Mouse (Mus musculus): ENCODE data around the gene Dennd4a.

Gene Dennd4a

DNA sequence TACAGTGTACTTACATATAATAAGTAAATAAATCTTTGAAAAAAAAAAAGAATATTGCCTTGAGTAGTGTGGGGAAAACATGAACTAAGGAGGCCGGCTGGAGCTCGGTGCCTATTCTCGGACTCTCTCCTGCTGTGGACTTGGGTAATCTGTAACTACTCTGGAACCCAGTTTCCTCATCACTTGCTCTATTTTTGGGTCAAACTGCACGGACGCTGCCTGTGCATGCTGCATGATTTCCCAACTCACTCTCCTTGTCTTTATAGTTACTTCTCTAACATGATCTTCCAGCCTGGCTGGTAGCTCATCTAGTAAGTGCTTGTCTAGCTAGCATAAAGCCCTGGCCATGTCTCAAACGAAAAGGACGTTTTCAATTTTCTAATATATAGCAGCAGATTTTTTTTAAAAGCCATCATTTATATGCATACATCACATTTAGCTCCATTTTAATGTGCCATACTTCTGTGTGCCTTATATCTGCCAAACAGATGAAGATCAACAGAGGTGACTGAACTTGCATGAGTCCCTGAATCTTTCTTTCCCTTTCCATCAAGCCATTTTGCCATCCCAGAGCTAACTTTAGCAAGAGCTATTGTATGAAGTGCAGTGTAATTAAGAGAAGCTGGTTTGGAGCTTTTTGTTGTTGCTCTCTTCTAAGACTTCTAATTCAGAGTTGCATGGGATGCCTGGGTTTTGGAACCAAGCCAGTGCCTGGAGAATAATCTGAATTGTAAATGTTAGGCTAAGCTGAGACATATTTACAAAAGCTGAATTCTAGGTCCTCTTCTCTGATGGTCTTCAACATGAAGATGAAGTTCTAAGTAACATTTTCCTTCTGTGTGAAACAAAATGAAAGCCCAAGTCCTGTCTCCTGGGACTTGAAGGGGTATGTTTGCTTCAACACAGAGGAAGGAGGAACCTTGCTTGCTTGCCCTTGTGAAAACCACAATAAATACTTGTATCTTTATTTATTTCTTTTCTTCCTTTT lies 20.2 kb upstream of the Dennd4a start:
- peak; percentile 26 for DNase-seq

GRCm38 (mm10) chr9:64791676-64792075 lies 19.5 kb upstream of the Dennd4a start:
- DNase-seq, result no peak

DNA sequence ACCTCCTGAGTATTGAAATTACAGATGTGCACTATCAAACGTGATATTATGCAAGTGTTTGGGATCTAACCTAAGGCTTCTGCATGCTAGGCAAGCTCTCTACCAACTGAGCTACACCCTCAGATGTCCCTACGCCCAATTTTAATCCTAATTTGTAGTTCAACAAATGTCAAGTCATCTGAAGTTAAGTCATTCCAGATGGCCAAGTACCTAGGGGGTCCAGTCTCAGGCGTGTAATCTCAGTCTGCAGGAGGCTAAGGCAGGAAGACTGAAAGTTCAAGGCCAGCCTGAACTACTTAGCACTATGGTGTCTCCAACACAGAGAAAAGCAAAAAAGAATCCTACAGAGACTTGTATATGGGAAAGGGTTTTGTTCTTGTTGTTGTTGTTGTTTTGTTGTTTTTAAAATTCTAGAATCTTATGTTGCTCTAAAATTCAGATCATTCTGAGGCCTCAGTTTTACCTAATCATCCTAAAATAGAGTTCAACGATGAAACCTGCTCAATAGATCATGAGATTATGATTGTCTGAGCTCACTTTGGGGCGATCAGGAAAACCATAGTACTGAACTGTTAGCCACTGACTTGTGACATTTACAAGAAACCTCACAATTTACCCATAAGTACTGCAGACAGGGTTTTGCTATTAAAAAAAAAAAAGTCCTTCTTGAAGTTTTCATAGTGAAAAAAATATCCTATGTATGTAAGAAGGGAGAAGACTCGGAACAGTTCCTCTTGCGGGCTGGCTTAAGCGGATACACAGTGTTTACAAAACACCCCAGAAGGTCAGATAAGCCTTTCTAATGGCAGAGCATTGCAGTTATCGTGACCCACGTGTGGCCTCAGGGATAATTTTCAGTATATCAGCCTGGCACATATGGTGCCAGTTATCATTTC lies 18.5 kb upstream of the Dennd4a start:
- DNase-seq, result no peak

GRCm38 (mm10) chr9:64793275-64793590 lies 17.9 kb upstream of the Dennd4a start:
- no peak for DNase-seq

DNA sequence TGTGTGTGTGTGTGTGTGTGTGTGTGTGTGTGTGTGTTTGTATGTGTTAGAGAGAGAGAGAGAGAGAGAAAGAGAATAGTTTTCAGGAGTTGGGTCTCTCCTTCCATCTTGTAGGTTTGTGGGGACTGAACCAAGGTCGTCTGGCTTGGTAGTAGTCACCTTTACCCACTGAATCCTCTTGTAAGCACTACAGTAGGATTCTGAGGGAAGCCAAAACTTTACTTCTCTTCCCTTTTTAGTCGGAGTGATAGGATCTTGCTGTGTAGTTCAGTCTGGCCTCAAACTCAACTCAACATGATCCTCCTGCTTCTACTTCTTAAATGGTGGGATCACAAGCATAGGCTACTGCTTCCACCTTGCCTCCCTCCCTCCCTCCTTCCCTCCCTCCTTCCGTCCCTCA lies 17.3 kb upstream of the Dennd4a start:
- no peak for DNase-seq

DNA sequence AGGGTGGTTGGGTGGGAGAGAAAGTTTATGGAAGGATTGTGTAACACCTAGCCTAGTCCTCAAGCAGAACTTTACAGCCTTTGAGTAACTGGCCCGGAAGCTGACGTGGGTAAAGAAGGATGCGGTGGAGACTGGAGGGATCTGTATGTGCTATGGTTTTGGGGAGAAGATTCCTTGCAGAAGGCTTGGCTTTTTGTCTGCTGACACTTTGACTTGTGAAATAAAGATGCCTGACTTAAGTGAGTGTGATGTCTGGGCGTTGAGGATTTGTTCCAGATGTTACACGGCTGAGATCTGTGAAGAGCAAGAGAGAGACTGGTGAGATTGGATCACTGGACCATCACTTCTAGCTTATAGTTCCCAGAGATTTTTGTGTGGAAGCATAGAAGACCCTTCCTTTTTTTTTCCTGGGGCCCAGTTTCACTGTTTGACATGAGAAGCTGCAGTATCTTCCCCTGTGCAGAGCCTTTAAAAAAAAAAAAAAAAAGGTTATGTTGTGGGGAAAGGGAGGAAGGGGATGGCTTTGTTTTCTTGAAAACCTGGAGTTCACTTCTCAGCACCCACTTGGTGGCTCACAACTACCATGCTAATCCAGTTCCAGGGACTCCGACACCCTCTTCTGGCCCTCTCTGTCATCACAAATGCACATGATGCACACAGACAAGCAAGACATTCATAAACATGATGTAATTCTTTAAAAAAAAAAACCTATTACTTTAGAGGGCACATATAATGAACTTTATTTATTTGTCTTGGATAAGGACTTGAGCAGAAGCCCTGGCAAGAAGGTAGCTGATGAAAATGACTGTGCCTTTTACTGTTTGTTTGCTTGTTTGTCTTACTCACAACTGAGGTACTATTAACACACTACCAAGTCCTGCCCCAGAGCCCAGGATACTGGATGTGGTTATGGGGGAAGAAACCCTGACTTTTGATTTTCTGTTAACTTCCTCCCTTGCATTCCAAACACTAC lies 16.4 kb upstream of the Dennd4a start:
- DNase-seq, result no peak

- no peak for DNase-seq
Observed at GRCm38 (mm10) chr9:64795846-64796615, 15.1 kb upstream of the Dennd4a start.

- no peak for DNase-seq
Observed at GRCm38 (mm10) chr9:64797392-64797791, 13.7 kb upstream of the Dennd4a start.

- DNase-seq, result no peak
Observed at GRCm38 (mm10) chr9:64798099-64798498, 13.0 kb upstream of the Dennd4a start.

DNA sequence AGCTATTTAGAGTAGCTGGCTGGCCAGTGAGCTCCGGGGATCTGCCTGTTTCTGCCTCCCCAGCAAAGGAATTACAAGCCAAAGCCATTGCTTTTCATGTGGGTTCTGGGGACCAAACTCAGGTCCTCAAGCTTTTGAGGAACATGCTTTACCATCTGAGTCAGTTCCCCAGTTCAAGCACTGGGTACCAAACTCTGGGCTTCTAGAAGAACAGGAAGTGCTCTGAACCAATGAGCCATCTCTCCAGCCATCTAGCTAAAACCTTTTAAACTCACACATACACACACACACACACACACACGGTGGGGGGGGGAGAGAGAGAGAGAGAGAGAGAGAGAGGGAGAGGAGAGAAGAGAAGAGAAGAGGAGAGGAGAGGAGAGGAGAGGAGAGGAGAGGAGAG lies 12.3 kb upstream of the Dennd4a start:
- DNase-seq, result no peak

DNA sequence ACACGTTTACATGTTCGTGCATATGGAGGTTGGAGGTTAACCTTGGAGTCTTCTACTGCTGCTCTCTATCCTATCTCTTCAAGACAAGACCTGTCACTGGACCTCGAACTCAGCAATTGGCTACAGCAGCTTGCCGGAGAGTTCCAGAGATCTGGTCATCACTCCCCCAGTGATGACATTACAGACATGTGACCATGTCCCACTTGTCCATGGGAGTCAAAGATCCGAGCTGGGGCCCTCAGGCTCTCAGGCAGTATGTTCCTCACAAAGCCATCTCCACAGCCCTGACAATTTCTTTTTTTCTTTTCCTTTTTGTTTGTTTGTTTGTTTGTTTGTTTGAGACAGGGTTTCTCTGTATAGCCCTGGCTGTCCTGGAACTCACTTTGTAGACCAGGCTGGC lies 11.6 kb upstream of the Dennd4a start:
- no peak for DNase-seq

DNA sequence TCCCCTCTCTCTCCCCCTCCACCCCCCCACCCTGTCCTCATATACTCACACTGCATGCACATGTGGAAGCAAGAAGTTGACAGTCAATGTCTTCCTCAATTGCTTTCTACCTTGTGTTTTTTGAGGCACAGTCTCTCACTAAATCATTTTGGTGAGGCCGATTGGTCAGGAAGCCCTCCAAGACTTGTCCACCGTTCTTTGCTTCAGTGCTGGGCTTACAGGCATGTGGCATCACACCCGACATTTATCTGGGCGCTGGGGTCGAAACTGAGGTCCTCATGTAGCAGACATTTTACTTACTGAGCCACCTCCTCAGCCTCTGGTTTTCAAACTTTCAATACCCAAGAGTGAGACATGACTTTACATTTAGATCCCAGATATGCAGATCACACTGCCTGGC lies 8.6 kb upstream of the Dennd4a start:
- no peak for DNase-seq

DNA sequence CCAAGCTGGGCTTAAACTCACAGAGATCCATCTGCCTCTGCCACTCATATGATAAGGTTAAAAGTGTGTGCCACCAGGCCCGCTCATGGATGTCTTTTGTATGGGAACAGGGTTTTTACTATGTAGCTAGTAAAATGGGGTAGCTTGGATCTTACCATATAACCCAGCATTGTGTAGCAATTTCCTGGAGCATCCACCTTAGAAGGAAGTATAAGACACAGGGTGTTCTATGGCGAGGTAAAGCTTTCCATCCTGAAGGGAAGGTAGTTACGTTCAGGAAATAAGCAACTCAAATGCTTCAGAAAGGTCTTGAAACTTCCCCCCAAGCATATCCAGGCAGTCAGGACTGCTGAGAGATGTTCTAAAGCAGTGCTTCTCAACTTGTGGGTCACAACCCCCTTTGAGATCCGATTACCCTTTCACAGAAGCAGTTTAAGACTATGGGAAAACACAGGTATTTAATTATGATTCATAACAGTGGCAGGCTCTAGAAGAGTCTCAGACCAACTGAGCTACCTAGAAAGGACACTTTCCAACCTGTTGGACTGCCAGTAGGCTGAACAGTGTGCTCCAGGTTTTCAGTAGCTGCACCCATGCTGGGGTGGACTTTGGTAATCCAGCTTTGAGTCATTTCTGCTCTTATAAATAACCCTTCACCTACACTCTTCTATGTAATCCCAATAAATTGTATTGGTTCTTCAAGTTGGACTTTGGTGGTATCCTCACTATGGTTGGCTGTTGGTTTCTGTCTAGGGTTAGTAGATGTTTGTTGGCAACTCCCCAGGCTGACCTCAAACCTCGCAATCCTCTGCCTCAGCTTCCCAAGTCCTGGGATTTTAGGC lies 7.5 kb upstream of the Dennd4a start:
- no peak for DNase-seq

DNA sequence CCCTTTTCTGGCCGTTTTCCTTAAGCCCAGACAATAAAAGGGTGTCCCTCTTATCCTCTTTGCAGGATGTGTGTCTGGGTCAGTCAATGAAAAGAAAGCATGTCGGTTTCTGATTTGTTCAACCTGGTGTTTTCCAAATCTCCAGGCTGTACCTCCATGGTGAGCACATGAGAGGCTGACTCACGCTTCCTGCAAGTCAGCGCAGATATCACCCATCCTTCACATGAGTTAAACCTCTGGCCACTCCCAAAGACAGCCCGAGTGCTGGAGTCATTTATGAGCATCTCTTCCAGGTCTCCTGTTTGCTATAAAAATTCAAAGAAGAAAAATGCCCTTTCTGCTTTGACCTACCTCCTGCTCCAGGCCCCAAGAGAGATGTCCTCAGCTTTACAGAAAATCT lies 5.3 kb upstream of the Dennd4a start:
- no peak for DNase-seq

- no peak for DNase-seq
Observed at GRCm38 (mm10) chr9:64806335-64807060, 4.6 kb upstream of the Dennd4a start.

- DNase-seq, result no peak
Observed at GRCm38 (mm10) chr9:64807061-64807808, 3.9 kb upstream of the Dennd4a start.

GRCm38 (mm10) chr9:64809851-64810250 lies 1.3 kb upstream of the Dennd4a start:
- DNase-seq, result no peak

DNA sequence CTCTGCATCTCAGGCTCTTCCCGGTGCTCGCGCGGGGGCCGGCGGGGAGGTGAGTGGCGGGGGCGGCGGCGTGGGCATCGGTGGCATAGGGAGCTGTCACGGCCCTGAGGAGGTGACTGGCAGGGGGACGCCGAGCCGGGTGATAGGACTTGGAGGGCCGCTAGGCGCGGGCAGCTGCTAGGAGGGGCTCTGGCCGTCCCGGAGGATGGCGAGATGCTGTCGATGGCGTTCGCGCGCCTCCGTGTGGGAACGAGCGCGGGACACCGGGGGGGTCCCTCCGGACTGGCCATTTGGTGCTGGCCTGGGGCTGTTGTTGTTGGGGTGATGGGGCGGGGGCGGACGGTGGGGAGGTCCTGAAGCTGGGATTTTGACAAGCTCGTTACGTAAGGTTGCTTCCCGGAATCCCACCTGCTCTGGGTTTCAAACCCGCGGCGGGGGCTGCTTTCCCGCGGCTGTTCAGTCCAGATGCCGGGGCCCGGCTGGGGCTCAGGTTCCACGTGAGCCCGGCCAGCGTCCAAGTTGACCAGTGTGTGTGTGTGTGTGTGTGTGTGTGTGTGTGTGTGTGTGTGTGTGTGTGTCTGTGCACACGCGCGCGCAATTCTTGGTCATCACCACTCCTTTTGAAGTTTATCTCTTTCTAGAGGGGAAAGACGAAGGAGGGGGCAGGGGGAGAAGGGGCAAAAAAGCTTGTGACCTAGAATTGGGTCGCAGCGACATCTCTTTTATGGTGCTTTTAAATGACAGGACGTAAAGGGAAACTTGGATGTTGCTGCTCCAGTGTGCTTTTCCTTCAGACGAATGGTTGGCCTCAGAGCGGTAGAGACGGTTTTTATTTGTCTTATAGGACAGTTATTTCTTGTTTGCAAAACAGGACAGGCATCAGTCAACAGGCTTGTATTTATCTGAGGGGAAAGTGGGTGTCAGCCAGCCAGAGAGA lies 666 bp downstream of the Dennd4a start:
- peak; percentile 45 for DNase-seq
